Mouse (Mus musculus): ENCODE data around the gene Safb2. TPM values are rescaled to one million over a fixed set of nuclear protein-coding genes. Genes with fewer than 3 reads are reported as not detected.
A peak's percentile ranks its signal among the peaks of the same experiment; 100 is the strongest.

Safb2 gene
- total RNA-seq, 2 experiments from 2014 or later, result 55.7 to 56.8 TPM

GRCm38 (mm10) chr17:56540562-56540975 lies 43.8 kb downstream of the Safb2 start:
- intact Hi-C loops (cut with DNase I), result no loop called here
- no peak for DNase-seq

GRCm38 (mm10) chr17:56537912-56538311 lies 46.5 kb downstream of the Safb2 start:
- no peak for DNase-seq
- intact Hi-C loops (cut with DNase I), result no loop called here

GRCm38 (mm10) chr17:56536874-56537273 lies 47.5 kb downstream of the Safb2 start:
- DNase-seq, result no peak
- intact Hi-C loops (cut with DNase I), result no loop called here

GRCm38 (mm10) chr17:56536192-56536591 lies 48.2 kb downstream of the Safb2 start:
- DNase-seq, result no peak
- intact Hi-C loops (cut with DNase I), result no loop called here

- no peak for DNase-seq
- intact Hi-C loops (cut with DNase I), result no loop called here
Observed at GRCm38 (mm10) chr17:56524943-56525342, 59.4 kb downstream of the Safb2 start.

GRCm38 (mm10) chr17:56522744-56523143 lies 61.6 kb downstream of the Safb2 start:
- intact Hi-C loops (cut with DNase I), result no loop called here
- DNase-seq, result no peak

DNA sequence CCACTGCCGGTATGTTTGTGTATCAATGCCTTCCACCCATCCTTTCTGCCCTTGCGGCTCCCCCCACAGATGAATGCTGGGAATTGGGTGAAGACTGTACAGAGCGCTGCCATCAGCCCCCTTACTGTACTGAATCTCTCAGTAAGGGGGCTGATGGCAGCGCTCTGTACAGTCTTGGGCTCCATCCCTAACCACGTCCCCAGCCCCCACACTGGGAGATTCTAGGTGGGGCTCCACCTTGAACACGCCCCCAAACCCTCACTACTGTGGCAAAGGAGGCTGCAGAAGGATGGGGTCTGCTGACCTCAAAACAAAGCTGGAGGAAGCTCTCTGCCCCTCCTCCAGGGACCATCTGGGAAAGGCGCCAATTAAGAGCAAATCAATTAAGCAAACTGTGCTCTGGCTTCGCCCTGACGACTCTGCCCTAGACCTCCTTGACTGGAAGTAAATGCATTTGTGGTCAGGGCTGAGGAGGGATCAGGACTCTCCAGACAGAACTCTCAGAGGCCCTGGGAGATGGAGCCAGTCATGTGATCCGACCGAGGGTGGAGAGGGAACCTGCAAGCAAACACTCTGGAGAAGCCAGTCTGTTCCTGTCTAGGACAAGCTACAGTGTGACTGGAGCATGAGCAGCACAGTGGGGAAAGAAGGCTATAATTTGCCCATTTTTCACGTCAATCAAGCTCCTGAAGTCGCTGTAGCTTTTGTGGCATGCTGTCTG lies 68.5 kb downstream of the Safb2 start:
- peak in 1 of 2 experiments; percentile 21 for DNase-seq
- intact Hi-C loops (cut with DNase I), result no loop called here

DNA sequence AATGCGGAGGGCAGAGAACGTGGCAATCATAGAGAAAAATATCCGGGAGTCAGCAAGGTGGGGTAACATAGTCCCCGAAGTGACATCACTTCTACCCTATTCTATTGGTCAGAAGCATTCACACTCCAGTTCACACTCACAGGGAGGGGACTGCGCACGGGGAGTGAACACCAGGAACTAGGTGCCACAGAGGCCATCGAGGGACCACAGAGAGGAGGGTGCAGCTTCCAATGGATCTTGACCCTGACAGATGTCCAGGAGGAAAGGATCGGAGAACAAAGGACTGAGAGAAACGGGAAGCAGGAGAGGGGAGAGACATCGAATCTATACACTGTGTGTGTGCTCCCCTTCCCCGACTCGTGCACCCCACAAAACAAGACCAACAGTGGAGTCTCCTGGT lies 69.5 kb downstream of the Safb2 start:
- intact Hi-C loops (cut with DNase I), result no loop called here
- DNase-seq, result no peak

DNA sequence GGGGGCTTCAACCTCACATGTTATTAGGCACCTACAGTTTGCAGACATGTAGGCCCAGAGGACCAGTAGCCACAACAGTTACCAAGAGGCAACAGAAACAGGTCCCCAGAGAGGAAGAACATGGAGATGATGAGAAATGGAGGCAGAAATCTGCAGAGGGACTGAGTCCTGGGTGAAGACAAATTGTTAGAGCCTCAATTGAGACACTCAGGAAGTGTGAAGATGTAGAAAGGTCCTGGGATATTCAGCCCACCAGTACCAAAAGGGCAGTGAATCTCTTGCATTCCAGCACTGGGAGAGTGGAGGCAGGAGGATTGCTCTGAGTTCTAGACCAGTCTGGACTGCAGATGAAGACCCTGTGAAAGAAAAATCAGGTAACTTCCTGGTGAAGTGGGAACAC lies 70.1 kb downstream of the Safb2 start:
- intact Hi-C loops (cut with DNase I), result no loop called here
- no peak for DNase-seq

DNA sequence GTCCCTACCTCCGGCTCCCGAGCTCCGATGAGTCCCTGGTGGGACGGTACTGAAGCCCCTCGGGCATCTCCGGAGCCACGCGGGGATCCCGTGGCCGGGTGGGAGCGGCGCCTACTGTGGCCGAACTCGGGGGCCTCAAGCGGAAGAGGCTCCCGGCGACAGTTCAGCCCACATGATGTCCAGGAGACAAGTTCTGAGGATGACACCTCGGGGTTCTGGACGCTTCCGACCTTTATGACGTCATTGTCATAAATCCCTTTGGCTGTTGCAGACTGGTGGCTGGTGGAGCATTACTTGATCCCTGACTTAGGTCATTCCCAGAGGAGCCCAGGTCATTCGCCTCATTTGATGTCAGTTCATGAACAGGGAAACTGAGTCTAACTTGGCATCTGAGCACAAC lies 72.1 kb downstream of the Safb2 start, which contains the start of gene Znrf4:
TSS of gene Znrf4 (minus strand) at position 122 of the 400 bp plus-strand sequence.
- intact Hi-C loops (cut with DNase I), result no loop called here
- no peak for DNase-seq

DNA sequence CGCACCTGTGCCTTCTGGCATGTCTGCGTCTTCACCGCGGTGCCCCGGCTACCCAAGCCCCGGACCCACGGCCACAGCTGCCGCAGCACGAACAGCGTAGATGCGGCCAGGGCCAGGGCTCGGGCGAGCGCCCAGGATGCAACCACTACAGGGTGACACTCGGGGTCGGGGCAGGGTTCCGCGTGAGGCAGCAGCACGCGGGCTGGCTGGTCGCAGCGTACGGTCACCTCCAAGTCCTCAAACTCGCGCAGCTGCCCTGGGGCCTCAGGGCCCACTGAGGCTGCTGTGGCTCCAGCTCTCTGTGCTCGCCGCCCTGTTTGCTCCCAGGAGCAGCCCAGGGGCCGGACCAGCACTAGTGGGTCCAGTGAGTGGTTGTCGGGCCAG lies 72.7 kb downstream of the Safb2 start:
- intact Hi-C loops (cut with DNase I), result no loop called here
- DNase-seq, result no peak

DNA sequence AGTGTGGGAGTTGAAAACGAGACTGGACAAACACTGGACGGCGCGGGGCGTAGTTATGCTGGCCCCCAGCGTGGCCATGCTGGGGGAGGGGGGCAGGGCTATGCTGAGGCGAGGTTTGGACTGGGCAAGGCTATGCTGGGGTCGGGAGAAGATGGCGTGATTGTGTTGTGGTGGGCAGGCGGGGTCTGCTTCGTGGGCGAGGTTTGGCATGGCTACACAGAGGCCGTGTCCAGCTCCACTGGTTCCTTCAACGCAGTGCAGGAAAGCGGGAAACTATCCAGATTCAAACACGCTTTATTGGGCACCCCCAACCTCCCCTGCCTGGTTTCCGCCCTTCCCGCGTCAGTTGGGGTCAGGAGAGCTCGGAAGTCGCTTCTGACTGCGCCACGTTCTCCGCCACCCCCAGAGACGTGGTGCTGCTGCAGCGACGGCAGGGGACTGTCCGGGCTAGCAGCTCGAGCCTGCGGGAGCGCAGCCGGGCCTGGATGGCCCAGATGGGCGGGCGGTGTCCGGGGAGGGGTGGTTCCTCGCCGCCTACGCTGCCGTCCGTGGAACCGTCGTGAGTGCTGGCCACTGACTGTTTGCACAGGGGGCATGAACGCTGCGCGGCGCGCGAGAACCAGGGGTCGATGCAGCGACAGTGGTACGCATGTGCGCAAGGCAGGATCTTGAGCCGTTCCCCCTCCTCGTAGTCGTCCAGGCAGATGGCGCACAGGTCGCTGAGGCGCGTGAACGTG lies 73.2 kb downstream of the Safb2 start:
- intact Hi-C loops (cut with DNase I), result no loop called here
- peak in 1 of 2 experiments; percentile 23 for DNase-seq

Other genes starting within 250 kb of the Safb2 start
- 10 to 100 TPM; 87.3 to 92.3 TPM for gene Ptprs, start 108.1 kb downstream of the Safb2 start, total RNA-seq (2021)
- not detected for gene Znrf4, start 72.2 kb downstream of the Safb2 start, total RNA-seq (2021)
- gene Gm20219, start 30.2 kb downstream of the Safb2 start, total RNA-seq (2021), result under 1 TPM in 1 of 2 experiments, not detected in 1; 0.60 TPM
- gene Safb, start 240 bp upstream of the Safb2 start, total RNA-seq (2021), result 10 to 100 TPM; 96.8 to 97.6 TPM
- 100 to 1,000 TPM; 338 to 370 TPM for gene 2410015M20Rik, start 25.2 kb upstream of the Safb2 start, total RNA-seq (2021)
- gene Rpl36, start 28.8 kb upstream of the Safb2 start, total RNA-seq (2021), result 100 to 1,000 TPM; 862 to 893 TPM
- 10 to 100 TPM; 93.9 to 99.2 TPM for gene Lonp1, start 42.3 kb upstream of the Safb2 start, total RNA-seq (2021)
- gene Catsperd, start 43.6 kb upstream of the Safb2 start, total RNA-seq (2021), result under 1 TPM in 1 of 2 experiments, not detected in 1; 0.22 TPM
- gene Ranbp3, start 88.7 kb upstream of the Safb2 start, total RNA-seq (2021), result 10 to 100 TPM; 48.1 to 52.9 TPM
- 100 to 1,000 TPM; 794 to 859 TPM for gene Ndufa11, start 133.2 kb upstream of the Safb2 start, total RNA-seq (2021)
- gene Vmac, start 133.4 kb upstream of the Safb2 start, total RNA-seq (2021), result 1 to 10 TPM; 5.4 to 9.8 TPM
- gene Nrtn, start 172.9 kb upstream of the Safb2 start, total RNA-seq (2021), result 10 to 100 TPM; 19.0 to 21.0 TPM
- 10 to 100 TPM; 21.0 to 23.0 TPM for gene Dus3l, start 180.2 kb upstream of the Safb2 start, total RNA-seq (2021)
- under 1 TPM; 0.27 to 0.43 TPM for gene Prr22, start 185.7 kb upstream of the Safb2 start, total RNA-seq (2021)
- 10 to 100 TPM in 1 of 2 experiments, 1 to 10 TPM in 1; 6.5 to 10.5 TPM for gene Rfx2, start 246.4 kb upstream of the Safb2 start, total RNA-seq (2021)